8 mouse cellular contexts compared by ENCODE assay signal in genomic region chr14:73445508-73446256, GRCm38 (mm10).
DNase-seq lines count a peak whose midpoint lies in the region; ATAC-seq and TF ChIP-seq lines count a peak whose summit lies in the region.
"Had no signal": no experiment of that assay in that cellular context is flagged by ENCODE, and none has a peak within 500 bp of the region (broad histone marks: within the 10 kb centered on the region; RNA-seq: fewer than 3 reads in every experiment).

No protein-coding gene starts in this region.

- peaks cover 9% of the 10 kb centered on the region; the same call in 1 of the 2 replicates for H3K79me2 ChIP-seq in macrophage (ENCODE audit: inconsistent target)

- peaks cover 41% of the 10 kb centered on the region for H3K4me1 ChIP-seq in G1E (ENCODE audit: insufficient read depth, low read depth, low read length)
- peaks cover 21% of the 10 kb centered on the region for H3K4me1 ChIP-seq in embryonic facial prominence, embryonic 13.5 days
- no peaks in the 10 kb centered on the region for H3K4me1 ChIP-seq in hindbrain, embryonic 14.5 days (replicated peaks; ENCODE audit: control insufficient read depth, insufficient read depth, low read length)
- H3K4me1 ChIP-seq: embryonic facial prominence, embryonic 12.5 days had no signal

- H3K27me3 ChIP-seq in G1E (ENCODE audit: insufficient read depth, low read length): no peaks in the 10 kb centered on the region
- no peaks in the 10 kb centered on the region for H3K27me3 ChIP-seq in embryonic facial prominence, embryonic 13.5 days
- no peaks in the 10 kb centered on the region for H3K27me3 ChIP-seq in hindbrain, embryonic 14.5 days (ENCODE audit: control insufficient read depth, insufficient read depth, low read length)
- H3K27me3 ChIP-seq: embryonic facial prominence, embryonic 12.5 days had no signal

- no peak for TF ChIP-seq CTCF in G1E (IDR thresholded peaks at IDR 0.05; ENCODE audit: low read depth, low read length)

- WGBS in embryonic facial prominence, embryonic 13.5 days: 49% methylated on average over 6 of the region's 6 CpGs
- WGBS in macrophage (ENCODE audit: missing documents): 57% methylated on average over 6 of the region's 6 CpGs
- 82% methylated on average over 6 of the region's 6 CpGs for WGBS in hindbrain, embryonic 14.5 days

- peak; percentile 66 for ATAC-seq in G1E (ENCODE audit: extremely low read depth, insufficient number of reproducible peaks, low FRiP score, poor library complexity, severe bottlenecking)
- no peak for ATAC-seq in embryonic facial prominence, embryonic 13.5 days (ENCODE audit: insufficient number of reproducible peaks, insufficient read depth, low FRiP score, low TSS enrichment, low read depth)
- ATAC-seq in hindbrain, embryonic 14.5 days (ENCODE audit: low FRiP score): no peak

- no peak overlapping the region for H3K4me3 ChIP-seq in G1E (ENCODE audit: low read depth, low read length)
- H3K4me3 ChIP-seq in embryonic facial prominence, embryonic 13.5 days: no peak overlapping the region
- H3K4me3 ChIP-seq in macrophage (ENCODE audit: inconsistent target): no peak overlapping the region
- H3K4me3 ChIP-seq in hindbrain, embryonic 14.5 days (replicated peaks; ENCODE audit: low read length): no peak overlapping the region
- H3K4me3 ChIP-seq: embryonic facial prominence, embryonic 12.5 days had no signal

- no peaks in the 10 kb centered on the region for H3K9me3 ChIP-seq in G1E (replicated peaks)
- H3K9me3 ChIP-seq in embryonic facial prominence, embryonic 13.5 days: no peaks in the 10 kb centered on the region
- H3K9me3 ChIP-seq in hindbrain, embryonic 14.5 days (ENCODE audit: control insufficient read depth, low read length): no peaks in the 10 kb centered on the region
- H3K9me3 ChIP-seq: embryonic facial prominence, embryonic 12.5 days had no signal

- H3K9ac ChIP-seq in embryonic facial prominence, embryonic 13.5 days: no peak overlapping the region
- H3K9ac ChIP-seq in hindbrain, embryonic 14.5 days: no peak overlapping the region
- H3K9ac ChIP-seq: embryonic facial prominence, embryonic 12.5 days had no signal

- H3K36me3 ChIP-seq in G1E (replicated peaks) (no peaks in the 10 kb centered on the region), macrophage (ENCODE audit: inconsistent target) (no peaks in the 10 kb centered on the region)
- H3K36me3 ChIP-seq in embryonic facial prominence, embryonic 13.5 days: no peaks in the 10 kb centered on the region
- H3K36me3 ChIP-seq in hindbrain, embryonic 14.5 days (replicated peaks; ENCODE audit: control insufficient read depth, insufficient read depth): no peaks in the 10 kb centered on the region
- H3K36me3 ChIP-seq: embryonic facial prominence, embryonic 12.5 days had no signal

- no peak overlapping the region for H3K4me2 ChIP-seq in embryonic facial prominence, embryonic 13.5 days
- H3K4me2 ChIP-seq in hindbrain, embryonic 14.5 days (replicated peaks): no peak overlapping the region
- H3K4me2 ChIP-seq: embryonic facial prominence, embryonic 12.5 days had no signal

- peak; percentile 39 for DNase-seq in G1E (ENCODE audit: low spot score)
- DNase-seq in kidney, postnatal 14 days: peak; percentile 83
- DNase-seq in adipocyte (ENCODE audit: low spot score): no peak
- no peak for DNase-seq in thymus, postnatal 0 days (ENCODE audit: low spot score)
- no peak for DNase-seq in hindbrain, embryonic 14.5 days (ENCODE audit: low spot score)

- peak overlapping the region; percentile 68 for H3K27ac ChIP-seq in embryonic facial prominence, embryonic 13.5 days
- peak overlapping the region; percentile 96 for H3K27ac ChIP-seq in macrophage
- H3K27ac ChIP-seq in hindbrain, embryonic 14.5 days: no peak overlapping the region
- H3K27ac ChIP-seq: embryonic facial prominence, embryonic 12.5 days had no signal

Comparison
In these comparisons a context has a peak if more than half of its experiments do, and no peak if none do; other contexts are left out.
1. DNase-seq: peak in G1E (single experiment) and kidney, postnatal 14 days (single experiment); none in adipocyte (single experiment), thymus, postnatal 0 days (single experiment) and hindbrain, embryonic 14.5 days (single experiment).